Mouse (Mus musculus): ENCODE measurements around the gene Gata2.

DNA sequence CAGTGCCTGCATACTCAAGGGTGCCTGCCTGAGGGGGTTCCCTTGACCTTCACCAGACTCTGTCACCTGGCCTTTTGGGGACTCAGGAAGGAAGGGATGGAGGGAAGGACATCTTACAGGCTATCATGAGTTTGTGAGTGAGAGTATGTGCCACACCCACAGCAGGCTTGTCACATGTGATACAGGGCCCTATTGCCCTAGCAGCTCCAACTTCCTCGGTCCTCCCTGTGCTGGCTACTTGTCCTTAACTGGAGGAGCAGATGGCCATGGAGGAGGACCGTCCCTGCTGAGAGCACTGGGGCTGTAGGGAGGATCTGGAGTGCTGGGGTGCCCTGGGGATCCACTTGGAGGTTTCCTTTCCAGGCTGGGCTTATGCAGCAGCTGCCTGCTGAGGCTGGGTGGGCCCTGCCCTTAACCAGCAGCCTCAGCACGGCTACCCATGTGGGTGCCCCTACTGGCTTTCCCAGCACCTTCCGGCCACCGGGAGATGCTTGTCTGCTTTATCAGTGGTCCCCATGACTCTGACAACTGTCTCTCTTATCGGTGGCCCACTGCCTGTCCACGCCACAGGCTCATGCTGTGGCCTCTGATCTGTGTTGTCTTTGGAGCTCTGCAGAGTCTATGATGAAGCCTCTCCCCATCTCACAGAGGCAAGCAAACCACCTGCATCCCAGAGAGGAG, 58.2 kb downstream of the Gata2 start:
- no peak for TF ChIP-seq CTCF (IDR thresholded peaks at IDR 0.05; ENCODE audit: extremely low read depth, insufficient read length, insufficient replicate concordance, low read depth, low read length)
- TF ChIP-seq POLR2A (IDR thresholded peaks at IDR 0.05; ENCODE audit: low read depth, low read length), result no peak

All from small intestine, adult 2 months (tissue).